Mouse (Mus musculus) MEL (cell line): ENCODE data around the gene Trpv4. TPM values are rescaled to one million over a fixed set of nuclear protein-coding genes. Genes with fewer than 3 reads are reported as not detected.

Experiments
- DNase-seq: peaks from one replicate; pipeline ENCODE4 v3.0.0; 2011; ENCODE audit warnings: low read depth, low spot score
- H3K27ac ChIP-seq: 2 replicates; pipeline ENCODE4 v1.5.1; 2012; ENCODE audit warnings: low read depth, mild to moderate bottlenecking, control low read depth, low read length, moderate library complexity; ENCODE audit not compliant: control insufficient read depth
- H3K27me3 ChIP-seq, 2 experiments: fragments of 150-350 bp in 1 of 2; sonication (generic) in 1 of 2; 2 replicates each; pipeline ENCODE4 v1.6.1; 2012; ENCODE audit warnings: low read length in 2 of 2, mild to moderate bottlenecking in 2 of 2, improper control_type of control experiment in 1 of 2, moderate library complexity in 1 of 2; ENCODE audit not compliant: insufficient read depth in 2 of 2, control insufficient read depth in 1 of 2
- H3K36me3 ChIP-seq, 2 experiments: 2 replicates each; pipeline ENCODE4 v1.6.1; 2012 to 2014; ENCODE audit warnings: low read length in 2 of 2, improper control_type of control experiment in 1 of 2, inconsistent platforms in 1 of 2, mild to moderate bottlenecking in 1 of 2; ENCODE audit not compliant: insufficient read depth in 2 of 2, control insufficient read depth in 1 of 2
- H3K4me1 ChIP-seq, 2 experiments: fragments of 150-350 bp in 1 of 2; sonication (generic) in 1 of 2; 2 replicates each; pipeline ENCODE4 v1.6.1; 2012; ENCODE audit warnings: low read length in 2 of 2, improper control_type of control experiment in 1 of 2, mild to moderate bottlenecking in 1 of 2; ENCODE audit not compliant: insufficient read depth in 2 of 2, control insufficient read depth in 1 of 2
- H3K4me3 ChIP-seq, 2 experiments: fragments of 150-350 bp in 1 of 2; sonication (generic) in 1 of 2; 2 replicates each; pipeline ENCODE4 v1.5.1; 2012; ENCODE audit warnings: low read depth in 2 of 2, low read length in 2 of 2, mild to moderate bottlenecking in 2 of 2, moderate library complexity in 2 of 2, control low read depth in 1 of 2, improper control_type of control experiment in 1 of 2; ENCODE audit not compliant: control insufficient read depth in 1 of 2, insufficient read depth in 1 of 2
- H3K79me2 ChIP-seq: 2 replicates; pipeline ENCODE4 v1.6.1; 2012; ENCODE audit warnings: mild to moderate bottlenecking, low read length, moderate library complexity; ENCODE audit not compliant: control insufficient read depth, poor library complexity, insufficient read depth
- H3K9ac ChIP-seq: 2 replicates; pipeline ENCODE4 v1.6.1; 2012; ENCODE audit warnings: low read depth, mild to moderate bottlenecking, control low read depth, low read length, moderate library complexity; ENCODE audit not compliant: control insufficient read depth, poor library complexity, severe bottlenecking
- H3K9me3 ChIP-seq: fragments of 150-350 bp; sonication (generic); replicated peaks from 2 replicates; pipeline ENCODE4 v1.6.1; 2012; ENCODE audit warnings: mild to moderate bottlenecking, low read length, improper control_type of control experiment, moderate library complexity; ENCODE audit not compliant: insufficient read depth
- CHD1 ChIP-seq: IDR thresholded peaks from 2 replicates; pipeline ENCODE4 v1.6.1; 2012; ENCODE audit warnings: low read depth, mild to moderate bottlenecking, inconsistent platforms, low read length, improper control_type of control experiment
- CHD2 ChIP-seq: IDR thresholded peaks from 2 replicates; pipeline ENCODE4 v1.6.1; 2011; ENCODE audit warnings: low read length, improper control_type of control experiment
- CTCF ChIP-seq, 3 experiments: IDR thresholded peaks in 2 of 3; conservative IDR thresholded peaks in 1 of 3; 2 replicates each; pipeline ENCODE4 v1.5.1; 2011 to 2012; ENCODE audit warnings: low read length in 3 of 3, low read depth in 2 of 3, mild to moderate bottlenecking in 2 of 3, improper control_type of control experiment in 1 of 3, inconsistent platforms in 1 of 3, mixed read lengths in 1 of 3, moderate library complexity in 1 of 3; ENCODE audit not compliant: control insufficient read depth in 1 of 3, insufficient read depth in 1 of 3, poor library complexity in 1 of 3, severe bottlenecking in 1 of 3
- E2F4 ChIP-seq: IDR thresholded peaks from 2 replicates; pipeline ENCODE4 v1.6.1; 2011; ENCODE audit warnings: low read depth, low read length, improper control_type of control experiment, borderline replicate concordance
- ELF1 ChIP-seq: IDR thresholded peaks from 2 replicates; pipeline ENCODE4 v1.6.1; 2014; ENCODE audit warnings: low read depth, mild to moderate bottlenecking, inconsistent platforms, low read length, improper control_type of control experiment, moderate library complexity
- GABPA ChIP-seq: IDR thresholded peaks from 2 replicates; pipeline ENCODE4 v1.6.1; 2012; ENCODE audit warnings: low read depth, mild to moderate bottlenecking, inconsistent platforms, low read length, improper control_type of control experiment, moderate library complexity
- HCFC1 ChIP-seq: IDR thresholded peaks from 2 replicates; pipeline ENCODE4 v1.6.1; 2012; ENCODE audit warnings: low read depth, mild to moderate bottlenecking, inconsistent platforms, low read length, improper control_type of control experiment, moderate library complexity
- JUND ChIP-seq: IDR thresholded peaks from 2 replicates; pipeline ENCODE4 v1.6.1; 2011; ENCODE audit warnings: low read depth, mild to moderate bottlenecking, improper control_type of control experiment, low read length
- KAT2A ChIP-seq: conservative IDR thresholded peaks from 2 replicates; pipeline ENCODE4 v1.6.1; 2012; ENCODE audit warnings: low read depth, low read length, improper control_type of control experiment, inconsistent platforms
- MAZ ChIP-seq: IDR thresholded peaks from 2 replicates; pipeline ENCODE4 v1.6.1; 2012; ENCODE audit warnings: low read depth, mild to moderate bottlenecking, inconsistent platforms, low read length, improper control_type of control experiment
- MEF2A ChIP-seq: IDR thresholded peaks from 2 replicates; pipeline ENCODE4 v1.6.1; 2014; ENCODE audit warnings: low read depth, mild to moderate bottlenecking, inconsistent platforms, low read length, improper control_type of control experiment; ENCODE audit not compliant: poor library complexity, insufficient replicate concordance, severe bottlenecking; ENCODE audit errors: extremely low read depth
- MYB ChIP-seq: IDR thresholded peaks from 2 replicates; pipeline ENCODE4 v1.6.1; 2011; ENCODE audit warnings: mild to moderate bottlenecking, low read depth, low read length, improper control_type of control experiment
- NELFE ChIP-seq: IDR thresholded peaks from 2 replicates; pipeline ENCODE4 v1.6.1; 2011; ENCODE audit warnings: low read depth, low read length, improper control_type of control experiment
- NRF1 ChIP-seq: IDR thresholded peaks from 2 replicates; pipeline ENCODE4 v1.6.1; 2014; ENCODE audit warnings: low read depth, mild to moderate bottlenecking, inconsistent platforms, low read length, improper control_type of control experiment, moderate library complexity; ENCODE audit not compliant: poor library complexity, insufficient read depth, severe bottlenecking
- POLR2A ChIP-seq, 2 experiments: IDR thresholded peaks; 2 replicates each; pipeline ENCODE4 v1.6.1; 2011 to 2012; ENCODE audit warnings: low read length in 2 of 2, mild to moderate bottlenecking in 2 of 2, control low read depth in 1 of 2, improper control_type of control experiment in 1 of 2, low read depth in 1 of 2, moderate library complexity in 1 of 2; ENCODE audit not compliant: control insufficient read depth in 1 of 2, insufficient read depth in 1 of 2, poor library complexity in 1 of 2
- POLR2AphosphoS2 ChIP-seq: IDR thresholded peaks from 2 replicates; pipeline ENCODE4 v1.6.1; 2011; ENCODE audit warnings: low read length, improper control_type of control experiment
- RAD21 ChIP-seq: IDR thresholded peaks from 2 replicates; pipeline ENCODE4 v1.6.1; 2011; ENCODE audit warnings: mild to moderate bottlenecking, low read depth, low read length, improper control_type of control experiment
- SIN3A ChIP-seq: IDR thresholded peaks from 2 replicates; pipeline ENCODE4 v1.6.1; 2012; ENCODE audit warnings: low read length, improper control_type of control experiment, inconsistent platforms
- SMC3 ChIP-seq: IDR thresholded peaks from 2 replicates; pipeline ENCODE4 v1.6.1; 2011; ENCODE audit warnings: low read depth, low read length, improper control_type of control experiment
- TAL1 ChIP-seq: IDR thresholded peaks from 2 replicates; pipeline ENCODE4 v1.6.1; 2012; ENCODE audit warnings: mild to moderate bottlenecking, inconsistent platforms, low read length, moderate library complexity, mixed read lengths
- TCF12 ChIP-seq: IDR thresholded peaks from 2 replicates; pipeline ENCODE4 v1.6.1; 2014; ENCODE audit warnings: low read depth, mild to moderate bottlenecking, inconsistent platforms, low read length, improper control_type of control experiment, moderate library complexity
- UBTF ChIP-seq: IDR thresholded peaks from 2 replicates; pipeline ENCODE4 v1.6.1; 2012; ENCODE audit warnings: low read depth, mild to moderate bottlenecking, inconsistent platforms, low read length, improper control_type of control experiment, moderate library complexity, borderline replicate concordance; ENCODE audit not compliant: insufficient read depth
- USF1 ChIP-seq: IDR thresholded peaks from 2 replicates; pipeline ENCODE4 v1.6.1; 2014; ENCODE audit warnings: low read depth, mild to moderate bottlenecking, inconsistent platforms, low read length, improper control_type of control experiment, moderate library complexity
- ZC3H11A ChIP-seq: IDR thresholded peaks from 2 replicates; pipeline ENCODE4 v1.6.1; 2012; ENCODE audit warnings: low read depth, mild to moderate bottlenecking, inconsistent platforms, low read length, improper control_type of control experiment
- ZNF384 ChIP-seq: IDR thresholded peaks from 2 replicates; pipeline ENCODE4 v1.6.1; 2012; ENCODE audit warnings: low read depth, mild to moderate bottlenecking, inconsistent platforms, low read length, improper control_type of control experiment
- polyA plus RNA-seq, 2 experiments: library from polyadenylated mRNA; stranded (reverse) in 1 of 2; unstranded in 1 of 2; fragments of >175 nt in 1 of 2; fragments of >200 nt in 1 of 2; gene quantifications; 2 replicates each; pipeline versions ENCODE4 v1.2.1 to v1.2.4; 2012; ENCODE audit warnings: low replicate concordance in 2 of 2, low read depth in 1 of 2; ENCODE audit not compliant: insufficient read length in 2 of 2, insufficient read depth in 1 of 2, missing spikeins in 1 of 2
- total RNA-seq: library from RNA; depleted of rRNA; stranded (reverse); fragments of 300-350 nt; gene quantifications from 2 replicates; pipeline ENCODE4 v1.2.3, GENCODE M21; 2012

Gene Trpv4
- total and polyA plus RNA-seq, 3 experiments, result 0.29 TPM; not detected in 2

DNA sequence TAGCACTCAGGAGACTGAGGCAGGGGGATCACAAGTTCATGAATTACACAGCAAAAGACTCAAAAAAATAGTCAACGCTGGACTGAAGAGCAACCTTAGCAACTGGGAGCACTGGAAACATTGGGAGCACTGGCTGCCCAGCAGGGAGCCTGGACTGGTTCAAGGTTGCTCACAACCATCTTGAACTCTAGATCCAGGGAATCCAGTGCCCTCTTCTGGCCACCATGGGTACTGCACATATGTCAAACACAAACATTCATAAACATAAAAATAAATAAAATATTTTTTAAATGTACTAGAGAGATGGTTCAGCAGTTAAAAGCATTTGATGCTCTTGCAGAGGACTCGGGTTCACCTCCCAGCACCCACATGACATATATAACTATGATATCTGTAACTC, 26.9 kb downstream of the Trpv4 start:
- H3K4me1 ChIP-seq, result no peaks in the 10 kb centered on the region
- H3K4me3 ChIP-seq, result no peak overlapping the region
- H3K9ac ChIP-seq, result no peak overlapping the region
- TF ChIP-seq SIN3A (no peak), NELFE (no peak), MEF2A (no peak), POLR2A (IDR thresholded peaks at IDR 0.05; ENCODE audit: control insufficient read depth in 1 of 2, insufficient read depth in 1 of 2, low read depth in 1 of 2, low read length in 2 of 2, poor library complexity in 1 of 2) (no peak), SMC3 (peak; percentile 49), NRF1 (no peak), UBTF (no peak), MAZ (no peak), ZNF384 (no peak), TCF12 (no peak), USF1 (no peak), TAL1 (no peak), ZC3H11A (no peak), ELF1 (no peak), GABPA (no peak), MYB (no peak), CHD1 (no peak), JUND (no peak), CHD2 (no peak), CTCF (IDR thresholded peaks at IDR 0.05 in 2 of 3, conservative IDR thresholded peaks at IDR 0.05 in 1 of 3; ENCODE audit: control insufficient read depth in 1 of 3, insufficient read depth in 1 of 3, low read depth in 2 of 3, low read length in 3 of 3, poor library complexity in 1 of 3, severe bottlenecking in 1 of 3) (peak; percentile 58 to 65 (median 60)), KAT2A (no peak), RAD21 (peak; percentile 32), E2F4 (no peak), HCFC1 (no peak), POLR2AphosphoS2 (no peak)
- no peaks in the 10 kb centered on the region for H3K36me3 ChIP-seq
- no peaks in the 10 kb centered on the region for H3K9me3 ChIP-seq
- H3K79me2 ChIP-seq, result no peaks in the 10 kb centered on the region
- H3K27ac ChIP-seq, result no peak overlapping the region
- peak; percentile 63 for DNase-seq
- no peaks in the 10 kb centered on the region for H3K27me3 ChIP-seq
